Mouse (Mus musculus) right cerebral cortex, postnatal 4 days (tissue): Measurements from ENCODE around the gene Il18rap.

Source experiments
- DNase-seq: peaks from one replicate; pipeline ENCODE4 v3.0.0-alpha.2; 2022

Gene Il18rap

DNA sequence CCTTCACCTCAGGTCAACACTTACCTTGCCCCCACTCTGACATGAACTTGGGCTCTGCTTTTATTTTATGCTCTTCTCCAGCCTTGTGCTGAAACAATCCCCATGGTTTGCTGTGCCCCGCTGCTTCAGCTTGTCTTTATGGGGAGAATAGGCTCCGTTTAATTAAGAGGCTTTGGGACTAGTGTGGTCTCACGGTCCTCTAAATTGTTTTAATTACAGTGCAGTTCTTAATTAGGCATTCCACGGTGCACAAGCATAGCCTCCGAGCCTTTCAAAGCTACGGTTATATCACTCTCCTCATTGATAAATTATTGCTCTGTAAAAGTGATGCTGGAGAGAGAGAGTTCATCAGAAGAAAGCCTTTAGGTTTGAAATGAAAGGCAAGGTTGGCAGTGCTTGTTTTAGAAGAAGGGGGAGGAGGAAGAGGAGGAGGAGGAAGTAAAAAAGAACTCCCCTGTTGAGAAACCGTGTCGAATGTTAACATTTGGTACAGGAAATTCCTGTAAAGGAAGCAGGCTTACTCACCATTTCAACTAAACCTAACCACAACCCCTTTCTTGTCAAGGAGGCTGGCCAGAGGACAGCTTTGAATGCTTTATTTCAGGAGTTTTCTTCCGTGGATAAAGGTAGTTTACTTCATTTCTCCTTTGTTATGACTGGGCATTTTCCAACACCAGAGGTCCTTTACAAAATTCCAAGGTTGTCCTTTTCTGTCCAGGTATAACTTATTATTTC is at the start of gene Il18rap:
Gene Il18rap, plus strand, starts transcription at position 512 of the 735 bp plus-strand sequence.
- no peak for DNase-seq

DNA sequence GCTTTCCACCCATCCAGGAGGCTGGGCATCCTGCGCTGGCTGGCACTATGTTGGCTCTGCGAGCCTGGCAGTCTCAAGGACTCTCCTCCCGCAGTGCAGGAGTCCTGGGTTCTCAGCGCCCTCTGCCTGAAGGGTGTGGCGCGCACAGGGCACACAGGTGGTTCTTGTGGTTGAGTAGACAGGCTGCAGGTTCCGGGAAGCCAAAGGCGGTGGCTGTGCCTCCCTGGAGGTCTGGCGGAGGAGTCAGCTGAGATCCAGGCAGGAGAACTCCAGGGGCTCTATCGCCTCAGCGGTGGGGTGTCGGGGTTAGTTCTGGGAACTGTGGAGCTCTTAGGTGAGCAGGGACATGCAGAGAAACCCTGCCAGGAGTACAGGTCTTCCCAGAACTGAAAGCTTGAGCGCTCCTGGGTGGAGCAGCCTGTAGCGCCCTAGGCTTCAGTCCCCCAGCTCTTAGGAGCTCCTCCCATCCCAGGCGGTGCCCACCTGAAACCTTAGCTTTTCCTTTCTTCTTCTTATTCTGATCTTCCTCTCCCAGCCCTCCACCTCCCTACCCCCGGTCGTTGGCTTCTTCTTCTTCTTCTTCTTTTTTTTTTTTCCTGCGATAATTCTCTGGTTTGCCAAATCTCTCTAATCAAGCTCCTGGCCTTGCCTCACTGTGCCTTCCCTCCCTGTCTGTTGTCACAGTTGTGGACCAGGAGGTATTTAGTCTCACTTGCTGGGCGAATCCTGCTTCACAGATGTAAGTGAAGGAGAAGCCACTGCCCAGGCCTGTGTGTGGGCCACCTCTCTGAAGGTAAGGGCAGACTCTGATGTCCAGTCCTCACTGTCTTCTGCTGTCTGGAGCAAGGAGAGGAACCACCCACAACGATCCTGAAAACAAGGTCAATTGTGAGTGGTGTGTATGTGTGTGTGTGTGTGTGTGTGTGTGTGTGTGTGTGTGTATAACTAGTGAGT is 49.4 kb upstream of the Il18rap start, which contains the start of gene Il18r1:
Gene Il18r1, plus strand, starts transcription at position 76 of the 954 bp plus-strand sequence.
- no peak for DNase-seq

DNA sequence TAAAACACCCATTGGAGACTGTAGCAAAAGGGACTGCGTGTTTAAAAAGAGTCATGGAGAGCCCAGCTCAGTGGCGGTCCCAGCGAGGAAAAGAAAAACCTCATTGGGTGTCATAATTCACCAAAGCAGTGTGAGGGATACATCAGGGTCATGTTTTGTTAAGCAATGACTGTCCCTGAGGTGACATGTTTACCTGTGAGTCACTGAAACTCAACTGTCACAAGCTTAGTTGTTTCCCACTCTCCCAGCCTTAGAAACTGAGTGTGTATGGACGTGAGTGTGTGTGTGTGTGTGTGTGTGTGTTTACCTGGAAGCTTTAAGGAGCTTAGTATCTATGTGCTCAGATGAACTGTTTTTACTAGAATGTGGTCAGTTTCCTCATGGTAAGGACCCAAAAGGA is 47.9 kb upstream of the Il18rap start:
- no peak for DNase-seq

DNA sequence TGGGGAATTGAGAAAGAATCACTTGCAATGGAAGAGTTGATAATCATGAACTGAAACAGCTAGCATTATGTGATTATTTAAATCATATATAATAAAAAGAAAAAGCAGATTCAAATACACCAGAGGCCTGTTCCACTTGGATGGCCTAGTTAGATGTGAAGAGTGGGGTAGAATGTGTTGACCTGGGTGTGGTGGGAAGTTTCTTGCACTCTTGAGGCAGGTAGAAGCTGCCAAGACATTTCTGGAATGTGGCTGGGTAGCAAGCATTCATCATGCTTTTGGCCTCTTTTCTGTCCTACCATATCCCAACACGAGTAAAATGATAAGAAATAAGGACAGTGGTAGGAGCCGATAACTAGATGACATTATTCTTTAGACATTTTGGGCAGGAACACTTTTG is 46.4 kb upstream of the Il18rap start:
- DNase-seq: no peak

DNA sequence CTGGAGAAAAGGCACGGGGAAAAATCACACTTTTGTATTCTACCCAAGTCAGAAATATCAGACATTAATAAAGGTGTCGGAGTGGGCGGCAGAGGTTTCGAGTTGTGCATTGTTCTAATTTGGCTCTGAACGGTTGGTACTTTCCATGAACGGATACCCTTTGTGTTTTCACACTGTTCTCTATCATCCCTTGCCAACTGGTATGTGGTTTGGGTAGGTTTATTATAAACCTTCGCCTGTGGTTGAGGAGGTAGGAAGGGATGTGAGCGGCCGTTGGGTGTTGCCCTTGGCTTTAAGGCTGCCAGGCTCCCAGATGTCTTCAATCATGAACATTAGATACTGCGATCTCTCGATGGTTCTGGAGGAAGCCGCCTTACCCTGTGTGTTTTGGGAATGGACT is 45.3 kb upstream of the Il18rap start:
- DNase-seq: no peak

DNA sequence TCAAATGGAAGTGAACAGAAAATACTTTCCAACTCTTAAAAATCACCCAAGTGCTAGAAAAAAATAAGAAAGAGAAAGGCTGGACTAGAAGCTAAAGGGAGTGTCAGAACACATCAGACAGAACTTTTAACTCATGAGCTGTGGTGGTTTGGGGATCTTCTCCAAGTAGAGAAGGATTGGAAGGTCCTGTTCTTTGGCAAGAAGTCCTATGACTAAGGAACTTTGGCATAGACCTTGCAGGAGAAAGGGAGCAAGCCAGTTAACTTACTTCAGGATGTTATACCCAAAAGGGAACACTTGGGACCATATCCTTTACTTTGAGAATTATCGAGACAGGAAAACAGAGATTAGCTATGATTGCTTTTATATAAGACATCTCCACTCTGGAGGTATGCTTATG is 42.8 kb upstream of the Il18rap start:
- DNase-seq: no peak

DNA sequence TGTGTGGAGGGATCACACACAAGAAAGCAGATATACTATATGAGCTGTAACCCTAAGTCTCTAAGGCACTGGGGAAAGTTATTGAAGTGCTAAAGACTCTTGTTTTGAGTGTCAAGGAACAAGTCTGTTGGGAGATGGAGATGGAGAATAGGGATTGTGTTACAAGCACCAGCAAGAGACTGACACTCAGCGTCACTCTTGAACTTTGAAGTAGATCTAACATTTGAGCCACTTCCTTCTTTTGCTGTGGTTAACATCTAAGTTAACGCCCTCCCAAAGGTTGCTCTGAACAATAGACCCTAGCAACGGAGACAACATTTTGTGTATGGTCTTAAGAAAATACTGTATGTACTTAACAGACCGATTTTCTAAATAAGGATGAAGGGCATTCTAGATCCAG is 41.5 kb upstream of the Il18rap start:
- no peak for DNase-seq

DNA sequence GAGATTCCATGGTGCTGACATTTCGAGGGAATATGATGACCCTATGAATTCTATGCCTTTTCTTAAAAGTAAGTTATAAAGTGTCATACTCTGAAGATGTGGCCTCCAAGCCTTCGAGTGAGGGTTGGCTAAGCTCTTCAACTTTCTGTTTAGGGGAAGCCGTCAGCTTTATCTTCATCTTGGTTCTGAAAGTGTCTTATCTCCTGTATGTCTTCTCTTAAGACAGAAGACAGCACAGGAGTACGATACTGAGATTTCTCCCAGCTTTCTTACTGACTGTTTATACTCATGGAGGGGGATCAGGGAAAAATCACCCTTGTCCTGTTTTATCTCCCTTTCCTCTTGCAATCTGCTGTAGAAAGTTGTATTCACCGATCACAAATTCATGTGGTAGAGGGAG is 40.8 kb upstream of the Il18rap start:
- DNase-seq: no peak

DNA sequence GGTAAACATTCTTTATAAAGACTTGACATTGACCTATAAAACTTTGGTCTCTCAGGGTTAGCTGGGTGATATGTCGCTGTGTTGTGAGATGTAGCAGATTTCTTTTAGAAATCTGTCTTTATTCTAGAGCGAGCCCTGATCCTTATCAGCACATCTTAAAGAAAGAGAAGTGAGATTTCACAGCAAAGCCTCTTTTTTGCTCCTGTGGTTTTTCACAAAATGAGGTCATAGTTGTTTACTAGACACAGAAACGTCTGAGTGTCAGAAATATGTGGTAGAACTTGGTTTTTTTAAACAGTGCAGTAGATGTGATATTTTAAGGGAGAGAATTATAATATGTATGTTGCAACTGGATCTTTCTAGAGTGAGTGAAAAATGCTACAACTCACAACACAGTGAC is 39.5 kb upstream of the Il18rap start:
- DNase-seq: no peak

DNA sequence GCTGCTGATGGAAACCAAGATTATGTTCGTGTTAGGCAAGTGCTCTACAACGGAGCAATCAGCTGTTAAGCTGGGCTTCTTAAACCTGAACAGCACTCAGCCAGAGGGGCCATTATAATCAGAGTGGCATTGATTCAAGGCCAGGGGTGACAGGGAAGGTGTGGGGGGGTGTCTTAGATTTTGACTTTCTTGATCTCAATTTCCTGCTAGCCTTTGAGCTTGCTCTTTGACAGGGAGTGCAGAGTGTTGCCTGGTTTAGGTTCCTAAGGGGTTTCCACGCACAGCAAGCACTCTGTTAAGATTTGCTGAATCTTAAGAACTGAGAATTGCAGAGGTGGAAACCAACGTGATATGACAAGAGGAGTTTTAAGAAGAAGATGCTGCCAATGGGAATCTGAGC is 38.4 kb upstream of the Il18rap start:
- DNase-seq: no peak

DNA sequence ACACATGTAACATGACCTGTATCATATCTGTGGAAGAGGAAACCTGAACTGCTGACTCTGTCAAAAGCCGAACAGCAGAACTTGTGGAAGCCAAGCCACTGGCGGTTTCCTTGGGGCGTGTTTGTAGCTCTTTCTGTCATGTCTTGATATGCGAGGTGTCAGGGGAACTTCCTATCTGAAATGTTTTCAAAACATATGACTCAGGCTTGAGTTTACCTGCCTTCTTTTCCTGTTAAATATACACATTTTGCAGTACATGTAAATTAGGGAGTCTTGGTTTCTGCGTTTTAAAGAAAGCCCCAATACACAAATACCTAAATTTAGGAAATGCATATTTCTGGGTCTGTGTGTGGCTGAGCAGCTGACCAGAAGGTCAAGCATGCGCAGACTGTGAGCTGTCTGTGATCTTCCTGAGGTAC is 35.6 kb upstream of the Il18rap start:
- no peak for DNase-seq

DNA sequence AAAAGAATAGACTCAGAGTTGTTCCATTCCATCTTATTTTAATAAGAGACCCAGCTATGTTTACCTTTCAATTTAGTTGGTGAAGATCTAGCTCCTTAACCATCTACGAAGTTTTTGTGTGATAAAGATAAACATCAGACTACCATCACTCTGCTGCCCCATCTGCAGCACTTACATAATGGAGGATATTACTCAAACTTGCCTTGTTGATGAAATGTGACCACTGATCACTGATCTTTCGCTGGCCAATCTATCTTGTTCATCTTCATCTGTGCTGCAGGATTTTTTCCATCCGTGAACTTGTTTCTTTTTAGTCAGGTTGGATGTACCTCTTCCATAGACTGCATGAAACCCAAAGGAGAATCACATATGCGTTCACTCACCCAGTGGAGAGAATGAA is 20.6 kb upstream of the Il18rap start:
- DNase-seq: no peak

DNA sequence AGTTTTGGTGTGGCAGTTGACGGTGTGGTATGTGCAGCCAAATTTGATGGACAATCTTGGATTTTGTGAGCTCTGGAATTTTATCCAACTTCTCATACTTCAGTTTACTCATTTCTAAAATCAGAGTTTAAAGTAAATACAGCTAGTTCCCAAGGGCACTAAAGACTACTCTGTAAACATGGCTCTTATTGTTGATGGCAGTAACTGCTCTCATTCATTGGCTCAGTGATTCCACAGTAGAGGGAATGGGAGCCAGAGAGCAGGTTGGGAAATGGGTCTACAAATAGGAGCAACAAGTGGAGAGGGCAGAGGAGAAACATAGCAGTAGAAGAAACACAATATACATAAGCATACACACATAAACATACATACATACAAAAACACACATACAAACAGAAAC is 15.5 kb upstream of the Il18rap start:
- DNase-seq: no peak

DNA sequence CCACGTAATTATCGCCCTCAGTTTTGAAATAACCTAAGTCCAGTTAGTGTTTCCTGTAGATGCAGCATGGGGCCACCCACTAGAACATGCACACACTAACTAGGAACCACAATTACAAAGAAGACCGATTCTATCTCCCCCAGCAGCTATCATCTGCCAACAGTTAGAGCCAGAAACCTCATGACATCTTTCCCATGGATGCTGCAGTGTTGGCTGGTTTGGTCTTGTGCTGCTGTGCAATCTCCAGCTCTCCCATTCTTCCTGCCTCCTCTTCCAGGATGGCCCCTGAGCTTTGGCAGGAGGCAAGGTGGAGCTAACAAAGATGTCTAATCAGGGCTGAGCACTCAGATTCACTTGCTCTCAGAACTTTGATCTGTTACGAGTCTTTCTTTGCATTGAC is 14.0 kb upstream of the Il18rap start:
- DNase-seq: no peak

DNA sequence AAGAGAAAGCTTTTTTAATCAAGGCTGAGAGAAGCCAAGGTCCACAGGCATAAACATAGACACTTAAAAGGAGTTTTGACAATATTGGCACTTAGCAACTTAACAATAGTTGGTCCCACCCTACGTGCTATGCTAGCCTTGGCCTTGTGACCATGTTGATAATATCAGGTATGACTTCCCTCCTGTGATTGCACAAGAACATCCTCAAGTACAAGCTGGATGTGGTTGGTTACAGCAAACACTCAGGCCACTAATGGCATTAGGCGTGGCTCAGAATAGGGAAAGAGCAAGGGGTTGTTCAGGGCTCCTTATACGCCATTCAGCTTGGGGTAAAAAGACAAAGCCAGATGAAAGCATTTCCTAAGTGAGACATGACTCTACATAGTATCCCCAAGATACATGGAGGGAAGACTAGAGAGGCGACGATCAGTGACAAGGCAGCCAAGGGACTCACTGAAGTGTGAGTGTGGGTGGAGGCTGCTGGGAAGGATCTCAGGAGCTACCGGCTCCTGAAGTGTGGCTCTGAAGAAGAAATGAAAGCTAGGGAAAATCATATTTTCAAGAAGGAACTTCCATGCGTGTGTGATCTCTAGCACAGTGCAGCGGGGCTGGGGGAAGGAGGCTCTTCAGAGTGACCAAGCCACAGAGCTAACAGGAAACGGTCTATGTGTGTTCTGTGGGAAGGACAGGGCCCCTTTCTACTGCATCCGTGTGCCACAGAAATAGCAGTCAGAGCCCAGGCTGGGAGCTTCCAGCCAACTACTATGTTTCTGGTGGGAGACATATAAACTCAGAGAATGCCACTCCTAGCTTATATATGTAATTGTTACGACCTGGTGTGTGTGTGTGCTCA is 13.4 kb upstream of the Il18rap start:
- no peak for DNase-seq

DNA sequence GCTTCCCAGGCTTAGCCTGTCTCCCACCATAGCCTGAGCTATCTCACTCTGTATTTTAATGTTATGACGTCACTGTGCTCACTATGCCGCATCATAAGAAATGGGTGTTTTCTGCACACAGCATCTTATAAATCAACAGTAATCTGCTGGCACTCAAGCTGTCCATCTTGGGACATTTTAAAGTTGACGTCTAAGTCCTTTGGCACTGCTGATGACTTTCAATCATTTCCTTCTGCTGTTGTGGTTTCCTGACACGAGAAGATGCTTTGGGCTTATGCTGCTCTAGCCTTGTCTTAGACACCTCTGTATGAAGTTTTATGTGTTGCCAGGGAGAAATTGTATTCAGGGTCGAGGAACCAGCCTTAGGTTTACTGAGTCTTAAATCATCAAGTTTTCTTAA is 10.6 kb upstream of the Il18rap start:
- DNase-seq: no peak

DNA sequence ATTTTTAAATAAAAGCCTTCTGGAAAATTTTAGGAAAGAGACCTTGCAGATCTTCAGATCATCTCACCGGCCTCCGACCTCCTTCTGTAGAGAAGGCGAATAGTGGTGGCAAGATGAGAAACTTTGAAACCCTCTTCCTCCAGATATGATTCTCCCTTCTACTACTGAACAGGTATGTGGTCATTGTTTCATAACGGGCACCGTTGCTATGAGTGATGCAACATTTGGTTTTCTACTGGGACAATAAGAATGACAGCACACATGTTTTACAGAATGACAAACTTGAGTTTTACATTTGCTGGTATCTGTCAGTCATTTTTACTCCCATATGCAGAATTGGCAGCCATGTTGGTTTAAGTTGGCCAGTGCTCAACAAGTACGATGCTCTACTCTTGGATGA is 1.2 kb downstream of the Il18rap start:
- DNase-seq: no peak

DNA sequence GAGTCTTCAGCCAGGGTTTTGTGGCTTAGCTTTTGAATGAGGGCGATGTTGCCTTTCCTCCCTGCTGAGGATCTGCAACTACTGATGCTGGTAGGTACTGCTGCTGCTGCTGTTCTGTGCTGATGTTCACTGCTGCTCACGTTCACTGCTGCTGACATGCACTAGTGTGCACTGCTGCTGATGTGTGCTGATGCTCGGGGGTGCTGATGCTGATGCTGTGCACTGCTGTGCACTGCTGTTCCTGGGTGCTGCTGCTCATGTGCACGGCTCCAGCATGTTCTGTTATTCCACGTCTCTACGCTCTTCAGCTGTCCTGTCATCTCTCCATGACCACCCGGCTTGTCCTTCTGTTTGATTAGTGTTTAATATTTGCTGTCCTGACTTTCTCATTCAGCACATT is 7.8 kb downstream of the Il18rap start:
- DNase-seq: no peak

DNA sequence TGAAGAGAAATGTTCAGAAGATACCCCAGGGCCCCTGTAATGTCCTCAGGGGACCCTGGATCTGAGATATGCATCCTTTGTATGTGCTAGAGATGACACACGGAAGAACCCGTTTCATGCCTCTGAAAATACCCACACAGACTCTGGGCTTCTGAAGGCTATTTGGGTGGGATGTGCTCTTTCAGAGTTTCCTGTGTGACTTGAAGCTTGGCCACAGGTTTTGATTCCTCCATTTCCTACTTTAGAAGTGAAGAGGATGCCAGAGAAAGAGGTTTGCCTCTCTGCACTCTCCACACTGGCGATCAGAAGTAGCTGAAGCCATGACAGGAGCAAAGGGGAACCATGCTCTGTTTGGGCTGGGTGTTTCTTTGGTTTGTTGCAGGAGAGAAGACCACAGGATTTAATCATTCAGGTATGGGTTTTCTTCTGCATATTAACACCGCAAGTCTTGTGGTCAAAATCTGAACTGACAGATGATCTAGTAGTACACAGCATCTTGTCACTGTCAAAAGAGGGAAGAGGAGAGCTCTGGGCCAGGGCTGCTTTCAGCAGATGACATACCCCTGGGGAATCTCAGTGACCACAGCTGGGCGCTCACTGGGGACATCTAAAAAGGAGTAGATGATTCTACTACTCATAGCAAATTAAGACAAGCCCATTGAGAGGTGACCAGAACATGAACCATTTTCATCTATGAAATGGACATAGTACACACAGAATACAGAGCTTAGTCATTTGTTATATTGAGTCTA is 9.0 kb downstream of the Il18rap start:
- DNase-seq: no peak

DNA sequence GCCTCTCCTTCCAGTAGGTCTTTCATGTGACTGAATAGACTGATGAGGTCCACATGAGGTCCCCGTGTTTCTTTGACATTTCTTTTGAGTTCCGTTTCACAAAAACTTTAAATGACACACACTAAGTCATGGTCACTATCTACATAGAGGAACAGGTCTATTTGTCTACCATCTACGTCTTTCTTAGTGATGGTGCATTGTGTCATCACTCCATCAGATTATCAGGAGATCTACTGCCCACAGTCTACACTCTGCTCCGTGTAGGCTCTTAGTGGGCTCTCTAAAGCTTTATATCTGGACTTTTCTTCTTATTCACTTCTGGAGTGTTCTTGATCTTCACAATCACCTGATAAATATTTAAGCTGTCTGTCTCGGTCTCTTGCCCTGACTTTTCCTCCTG is 14.1 kb downstream of the Il18rap start:
- no peak for DNase-seq

DNA sequence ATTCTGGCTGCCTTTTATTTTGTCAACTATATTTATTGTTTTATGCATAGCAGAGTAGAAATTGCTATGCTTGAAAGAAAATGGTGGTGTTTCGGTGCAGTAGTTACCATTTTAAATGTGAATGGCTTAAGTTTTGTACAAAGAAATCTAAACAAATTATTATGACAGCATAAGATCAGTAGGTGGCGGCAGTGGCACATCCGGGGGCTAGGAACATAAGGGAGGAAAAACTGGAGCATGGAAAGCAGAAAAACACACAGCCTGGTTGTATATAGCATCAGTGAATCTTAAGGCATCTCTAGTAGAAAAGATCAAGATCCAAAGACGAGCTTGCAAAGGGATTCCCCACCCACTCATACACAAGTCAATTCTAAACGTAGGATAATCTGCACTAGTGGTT is 22.4 kb downstream of the Il18rap start:
- no peak for DNase-seq

DNA sequence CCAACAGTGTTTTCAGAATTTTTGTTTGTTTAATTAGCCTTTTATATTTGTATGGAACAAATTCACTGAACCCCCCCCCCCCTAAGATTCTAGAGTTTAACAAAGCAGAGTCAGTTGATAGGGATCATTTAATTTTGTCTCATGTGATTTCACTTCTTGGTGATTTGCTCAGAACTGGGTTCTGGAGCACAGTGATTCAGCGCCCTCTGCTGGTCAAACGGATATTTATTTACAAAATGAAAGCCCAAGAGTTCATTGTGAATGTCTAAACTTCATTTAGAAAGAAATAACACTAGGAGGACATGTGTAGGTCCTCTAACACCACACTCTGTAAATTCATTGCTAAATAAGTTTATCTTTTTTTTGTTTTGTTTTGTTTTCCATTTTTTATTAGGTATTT is 29.5 kb downstream of the Il18rap start:
- DNase-seq: peak; percentile 85
